Mouse (Mus musculus): ENCODE data around the gene Rpain.

Gene Rpain

DNA sequence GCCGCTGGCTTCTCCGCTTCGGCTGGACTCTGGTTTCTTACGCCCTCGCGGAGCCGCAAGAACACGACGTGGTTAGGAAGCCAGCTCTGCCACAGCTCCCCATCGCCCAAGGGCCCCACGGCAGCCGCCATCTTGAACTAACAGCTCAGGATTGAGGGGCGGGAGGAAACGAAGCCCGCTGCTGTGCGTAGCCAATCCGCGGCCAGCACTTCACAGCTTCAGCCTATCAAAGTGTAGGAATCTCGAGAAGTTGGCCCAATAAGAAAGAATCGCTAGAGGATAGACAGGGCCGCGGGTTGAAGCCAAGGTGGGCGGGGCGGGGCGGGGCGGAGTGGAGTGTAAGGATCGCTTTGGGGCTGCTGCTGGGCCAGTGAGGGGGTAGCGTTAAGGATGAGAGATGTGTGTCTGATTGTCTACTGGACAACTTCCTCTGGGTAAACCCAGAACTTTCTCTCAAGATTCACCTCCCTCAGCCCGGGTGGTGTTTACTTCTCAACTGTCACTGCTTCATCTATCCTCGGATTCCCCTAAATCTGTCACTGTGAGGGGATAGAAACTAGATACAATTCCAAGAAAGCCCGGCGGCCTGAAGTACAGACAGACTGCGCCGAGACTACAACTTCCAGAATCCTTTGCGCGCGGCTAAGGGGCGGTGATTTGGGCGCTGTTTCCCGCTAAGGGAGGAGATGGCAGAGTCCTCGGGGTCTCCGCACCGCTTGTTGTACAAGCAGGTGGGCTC is at the start of gene Rpain, which contains the start of gene Nup88:
Gene Rpain, plus strand, starts transcription at position 393 of the 739 bp plus-strand sequence.
Gene Nup88, minus strand, starts transcription at position 153 of the 739 bp plus-strand sequence.
- DNase-seq (ENCODE audit: low spot score in 2 of 2), result peak; percentile 95 to 96

DNA sequence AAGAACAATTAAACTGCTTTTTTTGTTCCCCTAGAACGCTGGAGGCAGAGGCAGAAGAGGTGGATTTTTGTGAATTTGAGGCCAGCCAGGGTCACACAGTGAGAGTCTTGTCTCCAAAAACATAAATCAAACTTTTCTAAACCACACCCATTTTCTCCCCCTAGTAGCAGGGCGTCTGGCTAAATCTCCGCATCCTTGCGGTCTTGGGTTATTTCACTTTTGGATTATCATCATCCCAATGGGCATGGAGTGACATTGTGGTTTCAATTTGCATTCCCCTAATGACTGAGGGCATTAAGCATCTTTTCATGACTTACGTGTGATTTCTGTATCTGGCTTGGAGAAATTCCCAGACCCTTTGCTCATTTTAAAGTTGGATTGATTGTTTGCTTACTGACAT is 38.6 kb upstream of the Rpain start:
- DNase-seq (ENCODE audit: low spot score in 2 of 2), result no peak

DNA sequence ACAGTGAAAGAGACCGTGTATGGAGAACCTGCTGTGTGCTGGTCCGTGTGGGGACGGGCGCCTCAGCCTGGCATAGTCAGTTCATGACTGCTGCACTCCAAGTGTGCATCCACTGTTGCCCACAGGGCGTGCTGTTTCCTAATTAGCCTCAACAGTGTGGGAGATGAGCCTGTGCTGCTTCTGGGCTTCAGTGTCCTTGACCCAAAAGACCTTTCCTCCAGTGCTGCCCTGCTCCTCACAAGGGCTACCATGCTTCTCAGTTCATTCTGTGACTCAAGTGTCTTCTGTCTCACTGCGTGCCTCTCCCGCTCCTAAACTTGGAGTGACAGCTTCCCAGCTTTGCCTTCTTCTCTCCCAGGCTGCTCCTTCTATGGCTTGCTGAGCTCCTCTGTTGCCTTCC is 34.7 kb upstream of the Rpain start:
- DNase-seq (ENCODE audit: low spot score in 2 of 2), result no peak

DNA sequence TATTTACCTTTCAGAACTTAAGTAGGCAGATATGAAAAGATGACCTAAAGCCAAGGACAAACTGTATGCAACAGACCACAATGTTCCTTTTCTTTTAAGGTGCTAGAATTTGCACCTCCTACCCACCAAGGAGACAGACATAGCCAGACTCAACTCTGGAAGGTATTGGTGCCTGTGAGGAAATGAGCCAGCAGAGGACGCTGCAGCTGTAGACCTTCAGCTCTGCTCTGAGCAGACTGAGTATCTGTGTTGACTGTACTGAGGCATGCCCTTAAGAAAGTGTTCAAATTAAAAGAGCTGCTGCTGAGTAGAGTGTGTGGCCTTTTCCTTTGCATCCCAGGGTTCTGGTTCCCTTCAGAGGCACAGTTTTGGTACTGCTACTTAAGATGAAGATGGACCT is 27.4 kb upstream of the Rpain start:
- no peak for DNase-seq (ENCODE audit: low spot score in 2 of 2)

DNA sequence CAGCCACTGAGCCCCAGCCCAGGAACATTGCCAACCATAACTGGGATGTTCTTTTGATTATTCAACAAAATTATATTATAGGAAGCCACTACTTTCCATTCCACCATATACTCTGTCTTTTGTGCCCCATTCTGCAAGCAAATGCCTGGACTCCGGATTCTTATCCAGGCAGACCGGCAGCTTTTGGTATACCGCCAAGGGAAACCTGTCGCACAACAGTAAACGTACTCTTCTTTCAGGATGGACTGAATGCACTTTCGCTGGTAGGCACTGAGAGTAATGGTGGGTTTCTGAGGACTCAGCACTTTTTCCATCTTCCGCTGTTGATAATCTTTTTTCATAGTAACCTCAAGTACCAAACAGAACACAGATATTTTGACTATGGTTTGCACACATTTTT is 26.4 kb upstream of the Rpain start:
- DNase-seq (ENCODE audit: low spot score in 2 of 2), result no peak

DNA sequence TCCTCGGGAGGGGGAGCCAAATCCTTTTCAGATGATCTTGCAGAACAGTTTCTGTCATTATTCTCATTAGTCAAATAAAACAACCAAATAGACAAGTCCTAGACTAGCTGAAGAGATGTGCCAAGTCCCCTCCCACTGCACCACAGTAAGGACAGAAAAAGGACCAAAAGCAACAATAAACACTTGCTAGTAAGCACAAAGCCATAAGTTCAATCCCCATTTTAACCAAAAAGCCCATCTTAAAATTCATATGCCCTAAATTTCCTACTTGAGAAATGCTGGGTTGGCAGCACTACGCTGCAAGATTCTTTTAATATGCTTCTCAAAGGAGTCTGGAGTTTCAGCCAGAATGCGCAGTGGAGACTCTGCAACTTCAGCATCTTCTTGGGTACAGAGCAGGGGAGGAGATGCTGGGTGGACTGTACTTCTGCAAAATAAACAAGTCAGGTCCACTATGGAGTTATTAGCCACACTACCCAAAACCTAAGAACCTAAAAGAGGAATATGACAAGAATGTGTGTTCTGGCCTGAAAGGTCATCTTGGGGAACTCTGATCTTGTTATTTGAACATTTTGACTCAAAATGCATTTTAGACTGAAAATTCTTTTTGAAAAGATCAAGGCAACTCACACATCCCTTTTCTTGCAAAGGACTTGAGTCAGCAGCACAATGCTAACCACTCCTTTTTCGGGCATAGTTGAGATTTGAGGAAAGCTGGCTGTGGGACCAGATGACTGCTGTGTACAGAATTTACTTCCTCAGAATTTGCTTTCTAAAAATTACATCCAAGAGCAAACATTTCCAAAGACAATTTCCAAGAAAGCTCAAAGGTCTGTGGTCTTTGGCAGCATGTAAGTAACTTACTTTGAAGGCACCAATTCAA is 24.8 kb upstream of the Rpain start:
- DNase-seq (ENCODE audit: low spot score in 2 of 2), result peak; percentile 18 to 31

DNA sequence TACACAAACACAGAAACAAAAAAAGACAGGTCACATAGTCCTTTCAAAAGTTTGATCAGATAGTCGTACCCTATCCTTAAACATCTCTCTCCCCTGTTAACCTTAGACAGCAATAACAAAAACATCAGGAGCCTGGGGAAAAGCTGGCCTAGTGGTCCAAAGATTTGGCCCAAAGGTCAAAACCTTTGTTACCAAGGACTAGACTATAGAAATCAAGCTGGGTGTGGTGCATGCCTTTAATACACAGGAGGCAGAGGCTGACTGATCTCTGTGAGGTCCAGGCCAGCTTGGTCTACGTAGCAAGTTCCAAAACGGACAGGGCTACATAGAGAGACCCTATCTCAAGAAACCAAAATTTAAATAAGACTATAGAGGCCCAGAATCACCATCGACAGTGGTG is 15.3 kb upstream of the Rpain start:
- no peak for DNase-seq (ENCODE audit: low spot score in 2 of 2)

DNA sequence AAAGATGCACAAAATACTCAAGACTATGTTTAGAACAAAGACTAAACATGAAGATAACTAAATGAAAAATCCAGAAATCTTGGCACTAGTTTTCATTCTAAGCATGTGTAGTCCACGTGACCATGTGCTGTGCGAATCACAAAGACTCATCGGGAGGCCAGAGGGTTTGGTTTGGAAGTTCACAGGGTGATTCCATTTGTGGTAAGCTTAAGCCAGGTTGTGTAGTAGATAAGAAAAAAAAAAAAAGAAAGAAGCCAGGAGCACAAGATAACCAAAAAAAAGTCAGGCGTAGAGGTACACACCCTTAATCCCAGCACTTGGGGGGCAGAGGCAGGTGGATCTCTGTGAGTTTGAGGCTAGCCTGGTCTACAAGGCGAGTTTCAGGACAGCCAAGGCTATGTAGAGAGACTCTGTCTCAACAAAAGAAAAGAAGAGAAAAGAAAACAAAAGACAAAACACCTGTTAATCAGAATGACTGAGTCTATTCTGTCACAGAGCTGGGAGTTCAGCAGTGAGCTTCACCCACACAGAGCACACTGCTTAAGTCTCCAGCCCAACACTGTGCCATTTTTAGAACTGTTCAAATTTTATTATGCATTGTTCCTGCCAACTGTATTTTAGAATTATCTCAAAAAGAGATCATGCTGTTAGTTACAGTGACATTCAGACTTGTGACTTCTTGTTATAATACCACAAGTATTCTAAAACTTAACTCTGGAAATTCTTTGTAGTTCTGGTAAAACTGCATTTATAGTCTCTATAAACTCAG is 9.0 kb upstream of the Rpain start:
- DNase-seq (ENCODE audit: low spot score in 2 of 2), result no peak

DNA sequence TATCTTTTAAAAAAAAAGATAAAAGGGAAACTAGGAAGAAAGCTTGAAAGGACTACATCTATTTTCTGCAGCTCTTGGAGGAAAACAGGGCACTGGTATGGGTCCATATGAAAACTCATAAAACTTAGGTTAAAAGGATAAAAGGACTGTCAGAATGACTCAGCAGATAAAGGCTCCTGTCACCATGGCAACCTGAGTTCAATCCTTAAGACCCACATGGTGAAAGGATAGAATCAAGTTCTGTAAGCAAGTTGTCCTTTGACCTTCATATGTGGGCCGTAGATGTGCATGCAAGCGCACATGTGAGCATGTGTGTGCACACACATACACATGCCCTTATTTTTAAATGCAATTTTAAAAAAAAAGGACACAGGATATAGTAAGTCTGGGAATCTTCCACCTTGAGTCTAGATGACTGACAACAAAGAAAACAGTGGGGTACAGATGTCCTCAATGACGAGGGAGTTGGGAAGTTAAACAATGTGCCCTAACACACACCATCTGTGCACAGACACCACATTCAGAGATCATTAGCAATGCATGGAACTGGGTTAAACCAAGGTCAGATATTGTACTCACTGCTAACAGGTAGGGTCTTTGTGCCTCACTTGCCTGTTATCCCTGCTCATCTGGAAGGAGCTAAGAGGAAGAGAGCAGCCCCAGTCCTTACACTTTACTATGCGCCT is 5.6 kb upstream of the Rpain start:
- DNase-seq (ENCODE audit: low spot score in 2 of 2), result no peak

DNA sequence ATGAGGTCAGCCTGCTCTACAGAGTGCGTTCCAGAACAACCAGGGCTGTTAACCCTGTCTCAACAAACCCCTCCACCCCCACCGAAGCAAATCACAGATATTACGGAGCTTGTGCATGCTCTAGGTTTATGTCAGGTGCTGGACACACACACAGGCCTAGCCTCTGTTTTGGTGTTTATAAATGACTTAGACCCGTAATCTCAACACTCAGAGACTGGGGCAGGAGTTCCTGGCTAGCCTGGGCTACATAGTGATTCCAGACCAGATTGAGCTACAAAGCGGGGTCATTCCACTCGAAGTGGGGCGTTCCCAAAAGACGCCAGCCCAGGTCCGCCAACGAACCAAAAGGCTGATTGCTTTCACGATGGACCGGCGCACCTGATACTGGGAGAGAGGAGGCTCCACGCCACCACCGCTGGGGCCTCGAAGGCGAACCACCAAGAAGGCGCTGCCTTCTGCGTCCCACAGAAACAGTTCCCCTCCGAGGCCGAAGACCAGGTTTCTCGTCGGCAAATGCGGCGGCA is 680 bp upstream of the Rpain start:
- DNase-seq (ENCODE audit: low spot score in 2 of 2), result no peak

DNA sequence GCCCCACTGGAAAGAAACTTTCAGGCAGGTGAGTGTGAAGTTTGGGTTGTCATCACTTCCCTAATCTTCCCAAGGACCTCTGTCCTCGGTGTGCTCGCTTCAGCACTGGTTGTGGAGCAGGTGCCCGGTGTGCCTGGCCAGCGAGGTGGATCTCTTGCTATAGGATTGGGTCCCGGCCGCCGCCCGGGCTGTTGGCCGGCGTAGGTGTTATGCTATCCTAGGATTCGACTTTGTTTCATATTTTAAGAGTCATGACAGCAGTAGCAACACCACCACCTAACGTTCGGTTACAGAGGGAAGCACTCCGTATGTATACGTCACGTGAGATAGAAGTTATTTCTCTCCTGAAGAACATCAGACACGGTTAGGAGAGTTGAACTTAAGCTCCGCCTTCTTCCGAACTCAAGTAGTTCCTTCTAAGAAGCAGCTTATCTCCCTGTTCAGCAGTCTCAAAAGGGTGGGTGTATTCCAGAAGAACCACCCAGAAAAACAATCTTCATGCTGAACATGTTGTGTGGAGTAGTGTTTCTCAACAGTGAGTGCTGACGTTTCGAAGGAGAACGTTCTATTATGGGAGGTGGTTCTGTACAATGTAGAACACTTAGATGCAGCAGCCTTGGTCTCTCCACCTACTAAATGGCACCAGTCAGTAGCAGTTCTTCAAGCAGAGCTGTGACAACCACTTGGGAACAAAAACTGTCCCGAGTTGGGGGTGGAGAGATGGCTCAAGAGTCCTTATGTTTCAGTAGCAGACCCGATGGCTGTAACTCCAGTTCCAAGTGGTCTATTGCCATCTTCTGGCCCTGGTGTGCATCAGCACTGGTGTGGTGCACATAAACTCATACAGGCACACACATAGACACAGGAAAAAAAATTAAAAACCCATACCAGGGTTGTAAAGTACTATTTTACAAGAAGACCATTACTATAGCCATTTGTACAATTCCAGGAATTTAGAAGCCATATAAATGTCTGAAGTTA is 837 bp downstream of the Rpain start:
- DNase-seq (ENCODE audit: low spot score in 2 of 2), result no peak

DNA sequence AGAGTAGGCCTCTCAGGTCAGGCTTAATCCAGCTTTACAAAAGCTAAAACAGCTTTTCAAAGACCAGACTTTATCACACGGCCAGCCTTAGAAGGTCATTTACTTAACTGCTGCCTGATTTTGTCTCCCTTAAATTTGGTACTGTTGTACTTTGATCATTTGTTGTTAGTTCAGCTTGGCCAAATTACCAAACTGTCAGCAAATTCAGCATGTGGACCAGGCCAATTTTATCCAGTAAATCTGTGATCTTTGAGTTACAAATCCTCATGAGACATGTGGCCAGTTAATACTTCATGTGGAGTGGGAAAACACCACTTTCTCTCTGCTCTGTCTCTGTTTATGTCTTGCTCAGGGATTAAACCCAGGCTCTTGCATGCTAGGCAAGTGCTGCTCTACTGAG is 2.6 kb downstream of the Rpain start:
- DNase-seq (ENCODE audit: low spot score in 2 of 2), result no peak

DNA sequence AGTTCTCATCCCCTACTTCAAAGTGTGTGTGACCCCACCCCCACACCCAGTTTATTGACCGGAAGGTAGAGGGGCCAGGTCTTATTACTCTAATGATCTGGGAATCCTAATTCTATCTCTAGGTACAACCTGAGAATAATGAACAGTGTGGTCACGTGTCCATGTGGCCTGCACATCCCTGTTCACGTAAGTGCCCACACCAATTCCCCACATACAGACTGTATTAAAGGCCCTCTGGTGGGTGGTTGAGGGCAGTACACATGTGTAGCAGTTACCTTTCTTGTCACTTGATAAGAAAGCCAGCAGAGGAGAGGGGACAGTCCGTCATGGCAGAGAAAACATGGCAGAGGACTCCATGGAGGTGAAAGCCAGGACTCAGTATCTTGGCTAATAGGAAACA is 3.9 kb downstream of the Rpain start:
- DNase-seq (ENCODE audit: low spot score in 2 of 2), result no peak

DNA sequence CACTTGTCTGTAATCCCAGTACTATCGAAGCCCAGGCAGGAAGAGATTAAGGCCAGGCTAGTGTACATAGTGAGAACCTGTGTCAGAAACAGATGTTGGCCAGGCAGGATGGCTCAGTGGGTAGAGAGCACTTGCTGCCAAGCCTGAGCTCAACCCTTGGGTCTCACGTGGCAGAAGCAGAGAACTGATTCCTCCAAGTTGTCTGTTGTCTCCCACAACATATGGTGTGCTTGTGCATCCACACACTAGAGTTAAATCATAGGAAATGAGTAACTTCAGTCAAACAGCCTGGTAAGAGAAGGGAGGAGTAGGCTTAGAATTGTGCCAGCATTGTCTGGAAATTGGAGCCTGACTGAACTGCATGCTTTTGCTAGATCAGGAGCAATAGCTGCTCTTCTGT is 5.2 kb downstream of the Rpain start:
- DNase-seq (ENCODE audit: low spot score in 2 of 2), result no peak

DNA sequence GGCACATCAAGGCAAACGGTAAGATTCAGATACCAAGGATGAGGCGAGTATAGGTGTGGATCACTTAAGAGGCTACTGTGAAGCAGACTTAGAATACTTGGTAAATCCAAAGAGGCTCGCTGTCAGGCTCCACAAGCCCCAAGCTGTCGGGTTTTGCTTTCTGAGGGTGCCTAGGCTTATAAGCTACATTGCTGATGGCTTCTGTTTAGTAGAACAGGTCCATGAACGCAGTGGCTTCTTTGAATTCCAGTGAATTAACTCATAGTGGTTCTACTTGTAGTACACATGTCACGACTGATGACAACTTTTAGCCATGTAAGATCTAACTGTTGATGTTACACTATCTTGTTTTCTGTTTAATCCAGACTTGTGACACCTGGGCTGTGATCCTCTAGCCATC is 7.3 kb downstream of the Rpain start:
- DNase-seq (ENCODE audit: low spot score in 2 of 2), result no peak

DNA sequence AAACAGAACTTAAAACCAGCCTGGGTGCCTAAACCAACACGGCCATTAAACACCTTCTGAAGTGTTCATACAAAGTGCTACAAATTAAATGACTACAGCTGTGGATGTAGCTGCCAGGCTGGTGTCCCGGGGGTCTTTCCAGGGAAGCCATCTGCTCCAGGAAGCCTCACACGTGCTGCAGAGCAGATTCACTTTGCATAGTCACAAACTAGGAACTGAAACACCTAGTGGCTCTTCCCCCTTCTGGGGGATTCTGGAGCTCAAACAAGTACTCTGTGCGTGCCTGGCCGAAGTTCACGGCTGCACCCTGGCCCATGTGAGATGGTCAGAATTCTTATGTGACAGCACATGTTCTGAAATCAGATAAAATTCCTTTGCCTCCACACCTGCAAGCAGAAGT is 10.2 kb downstream of the Rpain start:
- no peak for DNase-seq (ENCODE audit: low spot score in 2 of 2)

DNA sequence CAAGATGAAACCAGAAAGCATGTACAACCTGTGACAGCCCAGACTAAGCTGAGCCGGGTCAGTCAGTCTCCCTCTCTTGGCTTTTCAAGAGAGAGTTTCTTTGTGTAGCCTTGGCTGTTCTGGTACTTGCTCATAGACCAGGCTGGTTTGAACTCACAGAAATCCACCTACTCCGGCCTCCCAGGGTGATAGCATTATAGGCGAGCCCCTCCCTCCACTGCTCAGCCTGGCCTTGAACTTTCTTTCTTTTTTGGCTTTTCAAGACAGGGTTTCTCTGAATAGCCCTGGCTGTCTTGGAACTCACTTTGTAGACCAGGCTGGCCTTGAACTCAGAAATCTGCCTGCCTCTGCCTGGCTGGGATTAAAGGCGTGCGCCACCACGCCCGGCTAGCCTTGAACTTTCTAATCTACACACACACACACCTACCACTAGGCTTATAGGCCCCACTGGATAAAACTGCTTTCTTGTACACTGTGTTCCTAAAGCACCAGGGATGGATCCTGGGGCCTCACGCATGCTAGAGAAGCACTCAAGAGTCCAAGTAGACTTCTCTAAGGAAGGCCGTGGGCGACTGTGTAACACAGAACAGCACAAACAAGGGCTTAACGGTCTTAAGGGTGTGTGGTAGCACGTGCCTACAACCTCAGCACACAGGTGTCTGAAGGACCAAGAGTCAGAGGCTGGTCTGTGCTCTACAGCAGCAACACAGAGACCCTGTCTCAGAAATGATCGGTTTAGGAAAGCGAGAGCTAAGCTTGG is 10.9 kb downstream of the Rpain start:
- no peak for DNase-seq (ENCODE audit: low spot score in 2 of 2)

DNA sequence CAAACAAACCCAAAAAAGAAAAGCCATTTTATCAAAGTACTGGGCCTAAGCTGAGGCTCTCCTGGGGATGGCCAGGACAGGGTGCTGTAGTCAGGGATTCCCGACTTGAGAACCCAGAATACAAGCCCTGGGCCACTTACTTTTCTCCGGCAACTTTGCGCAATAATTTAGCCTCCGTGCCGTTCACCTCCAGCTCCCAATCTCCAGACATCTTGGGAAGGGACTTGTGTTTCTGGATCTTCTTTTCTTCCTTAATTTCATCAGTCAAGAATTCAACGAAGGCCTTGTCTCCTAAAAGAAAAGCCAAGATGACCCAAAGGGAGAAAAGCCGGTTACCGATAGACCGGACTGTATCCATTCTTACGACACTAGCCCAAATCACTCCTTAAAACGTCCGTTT is 12.0 kb downstream of the Rpain start:
- no peak for DNase-seq (ENCODE audit: low spot score in 2 of 2)

DNA sequence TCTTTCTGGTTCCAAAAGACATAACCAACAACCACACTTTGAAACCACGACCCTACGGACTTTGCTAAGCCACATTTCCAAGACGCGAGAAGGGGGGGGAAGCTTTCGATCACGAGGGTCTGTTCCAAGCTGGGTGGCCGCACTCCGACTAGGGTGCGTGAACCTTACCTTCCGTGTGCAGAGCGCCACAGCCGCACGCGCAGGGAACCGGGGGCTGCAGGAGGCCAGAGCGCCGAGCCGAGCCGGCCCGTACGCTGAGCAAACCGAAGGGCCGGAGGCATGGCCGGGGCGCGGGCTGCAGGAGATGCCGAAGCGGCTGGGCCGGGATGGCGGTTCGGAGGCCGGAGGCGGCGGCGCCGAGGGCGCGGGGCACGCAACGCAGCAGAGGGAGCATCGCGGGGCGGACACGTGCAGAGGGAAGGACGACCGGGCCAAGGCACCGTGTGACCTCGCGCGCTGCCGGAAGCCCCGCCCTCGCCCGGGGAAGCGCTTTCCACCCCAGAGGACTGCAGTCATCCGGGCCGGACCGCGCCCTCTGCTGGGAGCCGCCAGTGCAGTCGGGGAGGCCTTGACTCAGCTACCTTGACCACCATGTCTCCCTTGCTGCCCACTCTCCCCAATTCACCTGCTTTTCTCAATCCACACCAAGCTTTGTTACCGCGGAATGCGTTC is 12.7 kb downstream of the Rpain start, which contains the start of gene C1qbp:
Gene C1qbp, minus strand, starts transcription at position 470 of the 672 bp plus-strand sequence.
- peak; percentile 84 to 91 for DNase-seq (ENCODE audit: low spot score in 2 of 2)
